Mouse (Mus musculus): ENCODE data around the gene Dbp.
A peak's percentile ranks its signal among the peaks of the same experiment; 100 is the strongest.

Dbp gene

DNA sequence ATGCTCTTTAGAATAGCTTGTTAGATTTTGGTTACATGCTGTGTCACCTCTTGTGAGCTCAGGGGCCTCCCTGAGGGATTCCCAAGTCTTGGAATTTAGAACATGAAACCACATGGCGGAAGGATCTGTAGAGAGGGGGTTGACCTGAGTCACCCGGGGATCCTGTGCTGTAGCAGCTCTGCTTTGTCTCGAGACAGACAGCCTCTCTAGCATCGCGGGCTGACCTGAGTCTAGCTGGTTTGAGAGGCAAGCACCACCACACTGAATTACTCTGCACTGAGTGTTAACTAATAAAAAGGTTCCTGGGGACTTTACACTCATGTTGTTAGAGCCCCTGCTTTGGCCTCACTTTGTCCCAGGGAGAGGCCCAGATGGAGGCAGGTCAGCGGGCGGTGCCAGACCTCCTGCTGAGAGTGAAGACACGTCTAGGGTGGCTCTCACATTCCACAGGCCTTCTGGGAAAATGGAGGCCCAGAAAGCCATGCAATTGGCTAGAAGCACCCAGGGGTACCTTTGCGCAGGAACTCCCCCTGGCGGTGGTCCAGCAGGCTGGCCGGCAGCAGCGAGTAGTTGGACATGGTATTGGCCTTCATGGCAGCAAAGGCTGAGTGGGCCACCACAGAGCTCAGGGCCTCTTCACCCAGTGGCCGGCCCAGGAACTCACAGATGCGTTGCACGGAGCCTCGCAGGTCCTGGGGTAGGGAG lies 26.0 kb downstream of the Dbp start:
- peak; percentile 63 for DNase-seq

DNA sequence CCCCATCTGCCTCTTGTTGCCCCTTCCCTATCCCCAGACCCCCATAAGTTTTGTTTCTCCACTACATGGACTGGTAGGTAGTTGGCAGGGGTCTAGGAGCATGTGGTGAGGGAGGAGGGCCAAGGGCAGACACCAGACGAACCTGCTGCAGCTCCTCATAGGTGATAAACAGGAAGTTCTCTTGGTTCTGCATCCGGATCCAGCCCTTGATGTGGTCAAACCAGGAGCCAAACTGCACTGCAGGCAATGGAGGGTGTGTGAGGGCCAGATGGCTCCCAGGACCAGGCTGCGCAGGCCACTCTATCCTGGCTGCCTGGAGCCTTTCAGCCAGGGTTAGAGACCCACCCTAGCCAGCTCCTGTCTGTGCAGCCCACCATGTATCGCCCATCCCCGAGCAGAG lies 28.6 kb downstream of the Dbp start:
- no peak for DNase-seq

DNA sequence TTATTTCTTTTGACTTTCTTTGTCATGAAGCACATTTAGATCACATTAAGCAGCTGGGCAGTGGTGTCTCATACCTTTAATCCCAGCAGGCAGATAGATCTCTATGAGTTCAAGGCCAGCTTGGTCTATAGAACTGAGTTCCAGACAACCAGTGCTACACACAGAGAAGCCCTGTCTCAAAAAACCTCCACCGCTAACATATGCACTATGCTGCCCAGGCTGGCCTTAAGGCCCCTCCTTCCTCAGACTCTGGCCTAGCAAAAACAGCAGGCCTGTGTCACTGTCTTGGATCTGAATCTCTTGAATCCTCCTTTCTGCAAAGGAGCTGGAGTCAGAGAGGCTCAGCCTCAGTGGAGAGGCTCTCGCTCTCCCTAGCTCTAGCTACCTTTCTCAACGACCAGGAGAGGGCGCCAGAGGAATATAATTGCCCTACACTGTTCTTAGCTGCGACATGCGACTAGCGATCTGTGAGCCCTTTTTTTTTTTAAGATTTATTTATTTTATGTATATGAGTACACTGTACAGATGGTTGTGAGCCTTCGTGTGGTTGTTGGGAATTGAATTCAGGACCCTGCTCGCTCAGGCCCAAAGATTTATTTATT lies 34.4 kb downstream of the Dbp start:
- peak; percentile 92 for DNase-seq

DNA sequence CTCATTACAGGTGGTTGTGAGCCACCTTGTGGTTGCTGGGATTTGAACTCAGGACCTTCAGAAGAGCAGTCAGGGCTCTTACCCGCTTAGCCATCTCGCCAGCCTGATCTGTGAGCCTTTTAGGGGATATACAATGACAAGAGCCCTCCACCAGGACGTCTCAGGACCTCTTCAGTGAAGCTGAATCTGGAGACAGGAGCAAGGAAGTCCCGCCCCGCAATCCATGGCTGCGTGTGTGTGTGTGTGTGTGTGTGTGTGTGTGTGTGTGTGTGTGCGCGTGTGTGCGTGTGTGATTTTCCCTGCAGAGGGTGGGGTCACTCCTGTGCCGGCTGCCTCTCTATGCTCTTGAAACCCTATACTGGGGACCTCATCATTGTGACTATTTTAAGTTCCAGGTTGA lies 34.9 kb downstream of the Dbp start:
- DNase-seq, result no peak

DNA sequence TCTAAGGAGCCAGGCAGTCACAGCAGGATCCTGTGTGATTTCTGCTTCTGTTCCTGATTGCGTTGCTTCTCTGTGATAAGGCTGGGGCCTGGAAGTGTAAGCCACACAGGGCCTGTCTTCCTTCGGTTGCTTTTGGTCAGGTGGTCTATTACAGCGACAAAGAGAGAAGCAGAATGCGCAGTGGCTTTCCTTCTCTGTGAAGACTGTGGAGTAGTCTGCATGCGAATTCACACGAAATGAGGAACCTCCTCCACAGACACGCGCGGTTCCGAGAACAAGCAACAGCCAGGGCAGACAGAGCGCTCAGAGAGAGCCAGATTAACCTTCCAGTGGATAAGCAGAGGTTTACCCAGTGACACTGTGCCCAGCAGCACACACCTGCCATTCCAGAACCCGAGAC lies 36.4 kb downstream of the Dbp start:
- DNase-seq, result no peak

DNA sequence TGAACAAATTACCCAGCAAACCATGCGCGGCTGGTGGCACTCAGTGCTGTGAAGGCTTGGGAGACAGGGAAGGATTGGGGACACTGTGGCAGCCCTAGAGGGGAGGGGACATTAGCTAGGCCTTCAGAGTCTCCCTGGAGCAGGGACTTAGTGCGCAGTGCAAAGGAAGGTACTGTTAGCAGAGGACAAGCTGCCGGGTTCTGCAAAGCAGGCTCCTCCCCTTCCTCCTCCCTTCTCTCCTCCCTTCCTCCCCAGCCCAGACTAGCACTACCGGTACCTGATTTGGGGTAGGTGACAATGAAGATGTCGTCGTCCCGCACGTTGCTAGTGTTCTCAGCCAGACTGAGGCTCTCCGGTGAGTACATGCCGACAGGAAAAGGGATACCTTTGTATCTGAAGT lies 36.9 kb downstream of the Dbp start:
- no peak for DNase-seq

DNA sequence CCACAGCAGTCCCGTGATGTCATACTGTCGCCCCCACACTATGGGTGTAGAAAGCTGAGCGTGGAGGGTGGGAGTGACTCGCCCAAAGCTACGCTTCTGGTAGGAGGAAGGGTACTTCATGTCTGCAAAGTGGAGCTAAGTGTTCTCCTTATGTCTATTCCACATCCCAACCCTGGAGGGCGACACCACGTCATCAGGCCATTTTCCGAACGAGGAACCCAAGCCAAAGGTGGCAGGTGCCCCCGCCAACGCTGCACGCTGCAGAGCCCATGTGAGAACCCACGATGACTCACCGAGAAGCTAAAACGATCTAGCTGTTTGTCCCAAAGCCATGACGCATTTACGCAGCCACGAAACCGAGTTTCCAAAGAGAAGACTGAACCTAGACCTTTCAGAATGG lies 37.5 kb downstream of the Dbp start:
- no peak for DNase-seq

DNA sequence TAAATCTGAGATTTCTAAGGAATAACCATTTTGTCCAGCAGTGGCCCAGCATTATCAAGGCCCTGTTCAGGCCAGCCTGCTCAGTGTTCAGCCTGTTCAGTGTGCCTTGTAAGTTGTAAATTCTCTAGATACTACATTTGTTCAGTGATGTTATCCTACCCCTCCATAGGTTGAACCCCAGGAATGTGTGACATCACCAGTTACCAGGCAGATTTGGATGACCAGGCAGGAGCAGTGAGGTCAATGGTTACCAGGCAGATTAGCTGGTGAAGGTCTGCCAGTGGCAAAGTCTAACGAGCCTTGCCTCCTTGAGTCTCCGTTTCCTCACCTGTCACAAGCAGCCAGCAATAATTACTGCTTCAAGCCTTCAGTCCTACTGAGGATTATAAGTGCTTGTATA lies 39.5 kb downstream of the Dbp start:
- peak; percentile 87 for DNase-seq

DNA sequence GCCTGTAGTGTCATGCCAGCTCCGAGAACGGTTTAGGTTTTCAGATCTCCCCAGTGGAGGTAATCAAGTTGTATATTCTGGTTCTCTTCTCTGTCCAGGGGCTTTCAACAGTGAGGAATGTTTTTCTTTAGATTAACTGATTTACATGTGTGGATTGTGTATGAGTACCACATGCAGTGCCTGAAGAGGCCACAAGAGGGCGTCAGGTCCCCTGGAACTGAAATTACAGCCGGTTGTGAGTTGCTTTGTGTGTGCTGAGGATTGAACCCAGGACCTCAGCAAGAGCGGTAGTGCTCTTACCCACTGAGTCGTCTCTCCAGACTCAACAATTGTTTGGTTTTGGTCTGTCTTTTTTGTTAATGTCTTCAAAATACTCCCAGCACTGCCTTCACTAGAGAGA lies 41.6 kb downstream of the Dbp start:
- DNase-seq, result no peak

DNA sequence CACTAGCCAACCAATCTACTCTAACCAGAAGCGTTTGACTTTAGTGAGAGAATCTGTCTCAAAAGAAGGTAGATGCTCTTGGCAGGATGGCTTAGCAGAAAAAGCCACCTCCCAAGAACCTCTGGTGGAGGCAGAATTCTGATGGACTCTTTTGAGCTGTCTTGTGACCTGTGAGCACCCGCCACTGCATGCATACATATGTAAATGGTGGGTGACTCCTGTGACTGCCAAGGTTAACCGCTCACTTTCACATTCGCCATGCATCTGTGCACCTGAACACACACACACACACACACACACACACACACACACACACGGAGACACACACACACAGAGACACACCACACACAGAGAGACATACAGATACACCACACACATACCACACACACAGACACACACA lies 42.6 kb downstream of the Dbp start:
- DNase-seq, result no peak

DNA sequence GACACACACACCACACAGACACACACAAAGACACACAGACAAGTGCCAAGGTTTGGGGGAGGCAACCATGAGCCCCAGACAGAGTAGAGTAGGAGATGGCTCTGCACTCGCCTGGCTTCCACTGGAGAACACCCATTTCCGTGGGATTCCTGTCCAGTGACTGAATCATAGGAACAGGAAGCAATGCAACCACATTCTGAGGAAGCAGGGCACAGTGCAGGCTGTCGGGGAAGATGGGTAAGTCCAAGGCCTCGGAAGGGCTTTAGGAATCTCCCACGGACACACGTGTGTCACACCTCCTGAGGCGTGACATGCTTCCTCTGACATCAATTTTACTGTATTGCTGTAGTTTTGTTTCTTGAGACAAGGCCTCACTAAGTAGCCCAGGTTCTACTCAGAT lies 43.2 kb downstream of the Dbp start:
- no peak for DNase-seq

DNA sequence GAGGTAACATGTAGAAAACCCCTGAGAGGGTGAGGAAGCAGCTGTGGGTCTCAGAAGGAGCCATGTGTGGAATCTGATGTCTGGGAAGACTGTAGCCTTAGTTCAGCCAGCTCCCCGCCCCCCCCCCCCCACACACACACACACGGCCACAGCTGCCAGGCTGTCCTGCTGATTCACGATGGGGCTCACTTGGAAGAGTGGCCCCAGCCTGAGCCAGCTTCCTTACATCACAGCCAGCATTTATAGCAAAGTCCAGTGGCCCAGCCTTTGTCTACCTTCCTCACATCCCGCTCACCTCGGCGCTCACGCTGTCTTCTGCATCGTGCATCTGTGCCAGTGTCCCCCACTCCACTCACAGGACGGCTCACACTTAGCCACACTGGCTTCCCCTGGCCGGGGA lies 44.5 kb downstream of the Dbp start:
- no peak for DNase-seq

DNA sequence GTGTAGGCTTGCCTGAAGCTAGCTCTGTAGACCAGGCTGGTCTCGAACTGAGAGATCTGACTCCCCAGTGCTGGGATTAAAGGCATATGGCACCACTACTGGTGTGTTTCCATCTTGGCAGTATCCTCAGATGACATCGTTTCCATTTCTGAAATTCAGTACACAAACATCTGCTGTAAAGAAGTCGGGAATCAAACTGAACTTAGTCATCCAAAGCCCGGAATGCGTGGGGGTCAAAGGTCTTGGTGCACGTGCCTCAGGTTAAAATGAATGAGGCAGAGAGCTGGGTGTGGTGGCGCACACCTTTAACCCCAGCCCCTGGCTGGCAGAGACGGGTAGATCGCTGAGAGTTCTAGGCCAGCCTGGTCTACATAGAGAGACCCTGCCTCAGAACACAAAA lies 45.3 kb downstream of the Dbp start:
- no peak for DNase-seq

DNA sequence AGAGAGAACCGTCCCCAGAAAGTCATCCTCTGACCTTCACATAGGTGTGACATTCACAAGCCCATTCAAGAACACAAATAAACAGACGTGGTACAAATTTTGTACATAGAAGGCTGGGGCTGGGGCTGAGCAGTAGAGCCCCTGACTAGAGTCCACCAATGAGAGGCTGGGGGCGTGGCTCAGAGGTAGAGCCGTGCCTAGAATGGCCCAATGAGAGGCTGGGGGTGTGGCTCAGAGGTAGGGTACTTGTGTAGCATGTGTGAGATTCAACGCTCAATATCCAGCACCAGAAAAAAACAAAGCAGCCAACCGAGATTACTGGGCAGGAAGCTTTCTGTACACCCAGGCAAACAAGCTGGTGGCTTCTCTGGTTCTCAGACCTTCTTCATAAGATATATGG lies 50.8 kb downstream of the Dbp start:
- no peak for DNase-seq

DNA sequence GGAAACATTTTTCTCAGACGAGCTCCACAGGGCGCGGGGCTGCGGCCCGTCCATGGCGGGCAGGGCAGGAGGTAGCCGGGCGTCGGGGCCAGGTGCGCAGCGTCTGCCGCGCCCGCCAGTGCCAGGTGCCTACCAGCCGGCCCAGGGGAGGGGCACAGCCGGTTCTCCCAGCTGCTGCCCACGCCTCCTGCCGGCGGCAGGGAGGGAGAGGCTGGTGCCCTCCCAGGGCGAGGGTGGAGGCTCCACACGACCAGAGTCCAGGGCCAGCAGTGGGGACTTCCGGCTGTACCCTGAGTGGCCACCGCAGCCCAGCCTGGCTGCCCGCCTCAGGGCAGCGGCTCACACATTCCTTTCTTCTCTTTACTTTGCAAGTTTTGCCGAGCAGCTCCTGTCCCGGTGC lies 54.5 kb downstream of the Dbp start:
- peak; percentile 53 for DNase-seq
